ENCODE assay signal across 15 mouse cellular contexts in genomic region chr2:157170626-157171025, GRCm38 (mm10). TPM values are rescaled to one million over a fixed set of nuclear protein-coding genes. Genes with fewer than 3 reads are reported as not detected.
DNase-seq lines count a peak whose midpoint lies in the region; ATAC-seq and TF ChIP-seq lines count a peak whose summit lies in the region.
"Had no signal": no experiment of that assay in that cellular context is flagged by ENCODE, and none has a peak within 500 bp of the region (broad histone marks: within the 10 kb centered on the region; RNA-seq: fewer than 3 reads in every experiment).

No protein-coding gene starts in this region.

- H3K9ac ChIP-seq in forebrain, embryonic 16.5 days (replicated peaks; ENCODE audit: low read depth, low read length) = no peak overlapping the region
- no peak overlapping the region for H3K9ac ChIP-seq in lung, embryonic 15.5 days
- peak overlapping the region; percentile 31; the same call in 1 of the 2 replicates for H3K9ac ChIP-seq in midbrain, embryonic 11.5 days (ENCODE audit: low read length)
- H3K9ac ChIP-seq in neural tube, embryonic 15.5 days (replicated peaks) = no peak overlapping the region
- H3K9ac ChIP-seq: limb, embryonic 15.5 days; liver, postnatal 0 days had no signal

- no peak for DNase-seq in forebrain, embryonic 10.5 days (ENCODE audit: extremely low spot score, low spot score)
- DNase-seq in lung, postnatal 10 days = no peak
- no peak for DNase-seq in midbrain, embryonic 11.5 days (ENCODE audit: low spot score, missing footprints)
- no peak for DNase-seq in left cerebral cortex, adult 2 months (ENCODE audit: extremely low spot score in 1 of 2, low spot score in 2 of 2)
- no peak for DNase-seq in cerebellum, postnatal 25 days
- DNase-seq: cerebellum, postnatal 36 days; heart, adult 18-20 months; liver, postnatal 0 days; right cerebral cortex, postnatal 25 days had no signal

- no peak overlapping the region for H3K4me3 ChIP-seq in forebrain, embryonic 10.5 days
- no peak overlapping the region for H3K4me3 ChIP-seq in forebrain, embryonic 16.5 days (replicated peaks; ENCODE audit: low read length)
- no peak overlapping the region for H3K4me3 ChIP-seq in lung, embryonic 15.5 days
- no peak overlapping the region for H3K4me3 ChIP-seq in midbrain, embryonic 11.5 days (ENCODE audit: low read depth, low read length)
- H3K4me3 ChIP-seq in neural tube, embryonic 15.5 days (replicated peaks) = no peak overlapping the region
- no peak overlapping the region for H3K4me3 ChIP-seq in left cerebral cortex, adult 2 months
- H3K4me3 ChIP-seq: layer of hippocampus, adult 2 months; limb, embryonic 15.5 days had no signal

- no peak for TF ChIP-seq CTCF in left cerebral cortex, adult 2 months (IDR thresholded peaks at IDR 0.05)

- H3K27ac ChIP-seq in forebrain, embryonic 10.5 days = peak overlapping the region; percentile 66
- no peak overlapping the region for H3K27ac ChIP-seq in forebrain, embryonic 16.5 days (ENCODE audit: low read length)
- H3K27ac ChIP-seq in lung, embryonic 15.5 days = peak overlapping the region; percentile 24; the same call in 1 of the 2 replicates
- peak overlapping the region; percentile 26 for H3K27ac ChIP-seq in midbrain, embryonic 11.5 days (ENCODE audit: low read depth, low read length)
- 0 out of 2 replicates have a peak overlapping the region, but pooled peaks have one; percentile 18 for H3K27ac ChIP-seq in neural tube, embryonic 15.5 days (replicated peaks)
- no peak overlapping the region for H3K27ac ChIP-seq in left cerebral cortex, adult 2 months
- H3K27ac ChIP-seq: layer of hippocampus, adult 2 months; limb, embryonic 15.5 days had no signal

- 66% methylated on average over 6 of the region's 6 CpGs for WGBS in forebrain, embryonic 10.5 days
- WGBS in forebrain, embryonic 16.5 days = 52% methylated on average over 6 of the region's 6 CpGs
- 50% methylated on average over 6 of the region's 6 CpGs for WGBS in lung, embryonic 15.5 days
- 25% methylated on average over 6 of the region's 6 CpGs for WGBS in midbrain, embryonic 11.5 days
- 46% methylated on average over 6 of the region's 6 CpGs for WGBS in neural tube, embryonic 15.5 days

- no peaks in the 10 kb centered on the region for H3K9me3 ChIP-seq in forebrain, embryonic 10.5 days
- H3K9me3 ChIP-seq in forebrain, embryonic 16.5 days (ENCODE audit: control insufficient read depth, low read length) = no peaks in the 10 kb centered on the region
- no peaks in the 10 kb centered on the region for H3K9me3 ChIP-seq in lung, embryonic 15.5 days
- no peaks in the 10 kb centered on the region for H3K9me3 ChIP-seq in midbrain, embryonic 11.5 days (ENCODE audit: control insufficient read depth, low read length)
- no peaks in the 10 kb centered on the region for H3K9me3 ChIP-seq in neural tube, embryonic 15.5 days (replicated peaks)
- H3K9me3 ChIP-seq: limb, embryonic 15.5 days had no signal

- peaks cover 19% of the 10 kb centered on the region for H3K4me1 ChIP-seq in forebrain, embryonic 10.5 days
- H3K4me1 ChIP-seq in forebrain, embryonic 16.5 days (replicated peaks; ENCODE audit: control insufficient read depth, insufficient read depth, low read length) = peaks cover 3% of the 10 kb centered on the region; the same call in 1 of the 2 replicates
- H3K4me1 ChIP-seq in lung, embryonic 15.5 days = peaks cover 3% of the 10 kb centered on the region; the same call in 1 of the 2 replicates
- peaks cover 10% of the 10 kb centered on the region for H3K4me1 ChIP-seq in midbrain, embryonic 11.5 days (ENCODE audit: control insufficient read depth, insufficient read depth, low read length)
- no peaks in the 10 kb centered on the region for H3K4me1 ChIP-seq in neural tube, embryonic 15.5 days
- H3K4me1 ChIP-seq: limb, embryonic 15.5 days had no signal

- intact Hi-C loops in left cerebral cortex, adult 2 months (cut with DNase I) = no loop called here

- ATAC-seq in forebrain, embryonic 16.5 days = no peak
- ATAC-seq in lung, embryonic 15.5 days (ENCODE audit: borderline replicate concordance, extremely low read depth, low FRiP score, low TSS enrichment) = no peak
- ATAC-seq in midbrain, embryonic 11.5 days (ENCODE audit: low FRiP score) = peak; percentile 66
- ATAC-seq in neural tube, embryonic 15.5 days (ENCODE audit: low FRiP score) = no peak
- ATAC-seq: liver, postnatal 0 days had no signal

- H3K27me3 ChIP-seq in forebrain, embryonic 10.5 days (ENCODE audit: poor library complexity, severe bottlenecking) = no peaks in the 10 kb centered on the region
- H3K27me3 ChIP-seq in forebrain, embryonic 16.5 days (replicated peaks; ENCODE audit: control insufficient read depth, insufficient read depth, low read length) = no peaks in the 10 kb centered on the region
- H3K27me3 ChIP-seq in lung, embryonic 15.5 days = no peaks in the 10 kb centered on the region
- no peaks in the 10 kb centered on the region for H3K27me3 ChIP-seq in midbrain, embryonic 11.5 days (ENCODE audit: control insufficient read depth, insufficient read depth, low read length)
- no peaks in the 10 kb centered on the region for H3K27me3 ChIP-seq in neural tube, embryonic 15.5 days (replicated peaks)
- H3K27me3 ChIP-seq: CH12.LX; limb, embryonic 15.5 days had no signal

- H3K36me3 ChIP-seq in forebrain, embryonic 10.5 days (replicated peaks) = peaks cover 88% of the 10 kb centered on the region
- H3K36me3 ChIP-seq in forebrain, embryonic 16.5 days (ENCODE audit: control insufficient read depth, insufficient read depth) = peaks cover 7% of the 10 kb centered on the region; the same call in 1 of the 2 replicates
- H3K36me3 ChIP-seq in lung, embryonic 15.5 days = peaks cover 69% of the 10 kb centered on the region
- peaks cover 18% of the 10 kb centered on the region for H3K36me3 ChIP-seq in midbrain, embryonic 11.5 days (ENCODE audit: control insufficient read depth, insufficient read depth, low read length)
- H3K36me3 ChIP-seq in neural tube, embryonic 15.5 days = peaks cover 24% of the 10 kb centered on the region; the same call in 1 of the 2 replicates

- H3K4me2 ChIP-seq in forebrain, embryonic 16.5 days (ENCODE audit: low read length) = no peak overlapping the region
- H3K4me2 ChIP-seq in lung, embryonic 15.5 days = no peak overlapping the region
- no peak overlapping the region for H3K4me2 ChIP-seq in midbrain, embryonic 11.5 days
- H3K4me2 ChIP-seq in neural tube, embryonic 15.5 days = no peak overlapping the region
- H3K4me2 ChIP-seq: limb, embryonic 15.5 days had no signal

RNA-seq across cellular contexts. Expression of gene Rbl1, which starts 33.7 kb away (rescaled TPM):
- polyA plus RNA-seq in forebrain, embryonic 10.5 days (2016; fragmentation: Nextera tagmentation; extraction: Ambion mirVana) = 27.2 and 30.5 TPM in 2 replicates
- polyA plus RNA-seq in forebrain, embryonic 16.5 days (2015; fragmentation: Nextera tagmentation; extraction: Ambion mirVana) = 10.1 and 11.1 TPM in 2 replicates
- polyA plus RNA-seq in lung, embryonic 15.5 days (2015; fragmentation: Nextera tagmentation; extraction: Ambion mirVana) = 30.9 and 32.0 TPM in 2 replicates
- 42.5 and 45.5 TPM in 2 replicates for polyA plus RNA-seq in midbrain, embryonic 11.5 days (2014; fragmentation: Nextera tagmentation; extraction: Ambion mirVana)
- 4.9 and 9.2 TPM in 2 replicates for polyA plus RNA-seq in neural tube, embryonic 15.5 days (2015; fragmentation: Nextera tagmentation; extraction: Ambion mirVana)
- 1 to 10 TPM; 1.6 to 2.4 TPM for total RNA-seq in left cerebral cortex, adult 2 months (2021)

RNA-seq across cellular contexts. Expression of gene Samhd1, which starts 35.6 kb away (rescaled TPM):
- 29.4 and 30.4 TPM in 2 replicates for polyA plus RNA-seq in forebrain, embryonic 10.5 days (2016; fragmentation: Nextera tagmentation; extraction: Ambion mirVana)
- 10.2 and 11.0 TPM in 2 replicates for polyA plus RNA-seq in forebrain, embryonic 16.5 days (2015; fragmentation: Nextera tagmentation; extraction: Ambion mirVana)
- polyA plus RNA-seq in lung, embryonic 15.5 days (2015; fragmentation: Nextera tagmentation; extraction: Ambion mirVana) = 33.1 and 34.6 TPM in 2 replicates
- 21.0 and 21.7 TPM in 2 replicates for polyA plus RNA-seq in midbrain, embryonic 11.5 days (2014; fragmentation: Nextera tagmentation; extraction: Ambion mirVana)
- polyA plus RNA-seq in neural tube, embryonic 15.5 days (2015; fragmentation: Nextera tagmentation; extraction: Ambion mirVana) = 11.9 and 14.6 TPM in 2 replicates
- 10 to 100 TPM; 12.7 to 12.9 TPM for total RNA-seq in left cerebral cortex, adult 2 months (2021)

Comparison
In these comparisons a context has a peak if more than half of its experiments do, and no peak if none do; other contexts are left out.
1. H3K27ac ChIP-seq: peak in forebrain, embryonic 10.5 days (single experiment), lung, embryonic 15.5 days (single experiment), midbrain, embryonic 11.5 days (single experiment) and neural tube, embryonic 15.5 days (single experiment); none in forebrain, embryonic 16.5 days (single experiment) and left cerebral cortex, adult 2 months (single experiment).